Mouse (Mus musculus) liver, embryonic 14.5 days (tissue): Measurements from ENCODE around the gene Tmem200b. TPM values are rescaled to one million over a fixed set of nuclear protein-coding genes. Genes with fewer than 3 reads are reported as not detected.
A peak's percentile ranks its signal among the peaks of the same experiment; 100 is the strongest.

ENCODE experiments used
- ATAC-seq: fragments of 200-750 bp; cut with Nextera tagmentation; 2 replicates; pipeline ENCODE4 v1.8.0; 2017; ENCODE audit warnings: moderate number of reproducible peaks, mild to moderate bottlenecking, moderate library complexity; ENCODE audit not compliant: insufficient read depth
- DNase-seq, 3 experiments: peaks; one replicate each; pipeline ENCODE4 v3.0.0-alpha.2; 2012 to 2013; ENCODE audit warnings: low read depth in 3 of 3, low spot score in 3 of 3
- H3K27ac ChIP-seq: fragments of 300-500 bp; sonication (generic); 2 replicates; pipeline ENCODE4 v1.5.1; 2014; ENCODE audit warnings: moderate library complexity, mild to moderate bottlenecking, control low read depth, inconsistent platforms
- H3K27me3 ChIP-seq: fragments of 300-500 bp; sonication (generic); 2 replicates; pipeline ENCODE4 v1.6.1; 2014; ENCODE audit warnings: mild to moderate bottlenecking, low read length, moderate library complexity; ENCODE audit not compliant: control insufficient read depth, insufficient read depth
- H3K36me3 ChIP-seq: fragments of 300-500 bp; sonication (generic); replicated peaks from 2 replicates; pipeline ENCODE4 v1.6.1; 2014; ENCODE audit warnings: low read depth; ENCODE audit not compliant: control insufficient read depth, insufficient read depth
- H3K4me1 ChIP-seq, 2 experiments: fragments of 200-500 bp in 1 of 2; fragments of 300-500 bp in 1 of 2; sonication (generic) in 1 of 2; replicated peaks; 2 replicates each; pipeline ENCODE4 v1.6.1; 2012 to 2014; ENCODE audit warnings: antibody characterized with exemption in 1 of 2, inconsistent platforms in 1 of 2, low read length in 1 of 2; ENCODE audit not compliant: control insufficient read depth in 2 of 2, insufficient read depth in 2 of 2
- H3K4me2 ChIP-seq: fragments of 300-500 bp; sonication (generic); 2 replicates; pipeline ENCODE4 v1.6.1; 2014; ENCODE audit warnings: low read depth, mild to moderate bottlenecking, control low read depth, moderate library complexity
- H3K4me3 ChIP-seq, 2 experiments: fragments of 200-500 bp in 1 of 2; fragments of 300-500 bp in 1 of 2; sonication (generic) in 1 of 2; 2 replicates each; pipeline ENCODE4 v1.5.1; 2012 to 2014; ENCODE audit warnings: low read depth in 2 of 2, low read length in 2 of 2, mild to moderate bottlenecking in 2 of 2, control low read depth in 1 of 2, inconsistent platforms in 1 of 2, moderate library complexity in 1 of 2; ENCODE audit not compliant: insufficient read depth in 1 of 2
- H3K9ac ChIP-seq: fragments of 300-500 bp; sonication (generic); replicated peaks from 2 replicates; pipeline ENCODE4 v1.6.1; 2014; ENCODE audit warnings: mild to moderate bottlenecking, control low read depth, moderate library complexity
- H3K9me3 ChIP-seq: fragments of 300-500 bp; sonication (generic); 2 replicates; pipeline ENCODE4 v1.6.1; 2016; ENCODE audit warnings: low read length, mixed read lengths; ENCODE audit not compliant: control insufficient read depth
- CTCF ChIP-seq: IDR thresholded peaks from 2 replicates; pipeline ENCODE4 v1.5.1; 2016; ENCODE audit warnings: antibody characterized with exemption, low read depth, control low read depth
- EP300 ChIP-seq: IDR thresholded peaks from 2 replicates; pipeline ENCODE4 v1.6.1; 2016; ENCODE audit warnings: antibody characterized with exemption, low read depth
- WGBS: fragments of 180-500 bp; shearing (Covaris S2); extraction: QIAGEN DNeasy Blood & Tissue Kit; methylation state at CpG from one replicate; pipeline ENCODE4 v1.1.7; 2014; ENCODE audit not compliant: insufficient replicate concordance; 5-methylcytosine and 5-hydroxymethylcytosine counted together
- polyA plus RNA-seq, 2 experiments: library from polyadenylated mRNA; depleted of rRNA in 1 of 2; stranded (reverse) in 1 of 2; unstranded in 1 of 2; fragments of >200 nt; fragmentation: Nextera tagmentation in 1 of 2; extraction: Ambion mirVana in 1 of 2; gene quantifications; 2 replicates each; pipeline versions ENCODE4 v1.2.1 to v1.2.3; 2012 to 2014

The Tmem200b gene
- polyA plus RNA-seq, 2 experiments = 0.06 to 0.67 TPM

DNA sequence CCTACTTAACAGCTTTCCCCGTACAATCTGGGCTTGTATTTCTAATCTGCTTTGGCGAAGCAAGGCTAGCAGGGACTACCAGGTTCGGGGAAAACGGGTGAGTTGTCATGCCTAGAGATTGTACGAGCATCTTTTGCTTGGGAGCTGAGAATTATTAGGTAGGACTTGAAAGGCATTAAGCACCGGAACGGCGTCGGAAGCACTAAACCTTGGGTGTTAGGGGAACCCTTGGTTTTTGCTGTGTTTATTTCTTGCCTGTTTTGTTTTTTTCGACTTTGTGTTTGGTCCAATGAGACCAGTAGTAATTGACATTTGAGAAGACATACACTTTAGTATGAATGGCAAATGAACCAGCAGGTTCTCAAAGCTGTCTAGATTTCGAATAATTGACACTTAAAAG lies 47.0 kb upstream of the Tmem200b start:
- TF ChIP-seq EP300 = no peak
- TF ChIP-seq CTCF = no peak
- ATAC-seq (no peak), DNase-seq (peak in 1 of 3 experiments; percentile 36)
- Histone ChIP-seq H3K4me1 (peaks cover 21 to 23% of the 10 kb centered on the region in 2 experiments), H3K4me3 (peak overlapping the region; percentile 86 to 87), H3K9ac (peak overlapping the region; percentile 99), H3K9me3 (no peaks in the 10 kb centered on the region), H3K36me3 (peaks cover 4% of the 10 kb centered on the region), H3K27me3 (no peaks in the 10 kb centered on the region), H3K27ac (peak overlapping the region; percentile 75), H3K4me2 (peak overlapping the region; percentile 95)
- WGBS = 2% methylated on average over 11 of the region's 11 CpGs

DNA sequence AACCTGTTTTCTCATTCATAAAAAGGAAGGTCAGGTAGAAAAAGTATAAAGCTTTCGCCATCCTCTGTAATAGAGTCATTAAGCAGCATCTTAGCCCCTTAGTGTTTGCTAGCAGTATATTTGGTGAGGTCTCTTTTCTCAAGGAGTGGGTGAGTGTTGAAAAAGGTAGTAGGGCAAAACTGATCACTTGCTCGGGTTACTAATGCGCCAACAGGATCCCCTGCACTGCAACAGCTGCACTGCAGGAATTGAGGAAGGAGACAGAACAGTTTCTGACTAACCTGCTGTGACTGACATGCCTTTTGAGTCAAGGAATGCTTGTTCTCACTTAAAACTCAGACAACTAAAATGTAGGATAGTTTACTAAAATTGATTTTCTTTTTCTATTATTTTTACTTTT lies 46.3 kb upstream of the Tmem200b start:
- WGBS = 24% methylated on average over 3 of the region's 3 CpGs
- ATAC-seq = no peak
- TF ChIP-seq EP300 = no peak
- no peak for TF ChIP-seq CTCF
- Histone ChIP-seq H3K9ac (peak overlapping the region; percentile 99), H3K4me2 (peak overlapping the region; percentile 95), H3K36me3 (peaks cover 4% of the 10 kb centered on the region), H3K27ac (peak overlapping the region; percentile 17), H3K4me1 (peaks cover 21 to 23% of the 10 kb centered on the region in 2 experiments), H3K4me3 (peak overlapping the region; percentile 86 to 87), H3K9me3 (no peaks in the 10 kb centered on the region), H3K27me3 (no peaks in the 10 kb centered on the region)
- DNase-seq = no peak

DNA sequence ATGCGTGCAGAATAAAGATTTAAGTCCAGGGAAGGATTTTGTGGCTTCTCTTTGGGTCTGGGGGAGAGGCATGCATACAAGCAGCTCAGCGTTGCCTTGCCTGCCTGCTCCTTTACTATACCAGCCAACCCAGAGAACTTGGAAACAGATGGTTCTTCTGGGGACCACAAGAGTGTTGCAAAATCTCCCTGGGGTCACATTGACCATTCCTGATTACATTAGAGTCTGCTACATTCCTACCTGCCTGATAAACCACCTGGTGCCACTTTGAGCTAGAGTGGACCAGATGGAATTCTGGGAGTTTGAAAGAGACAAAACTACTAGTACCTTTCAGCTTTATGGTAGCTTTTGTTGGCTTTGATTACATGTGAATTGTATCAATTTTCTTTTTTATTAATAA lies 44.7 kb upstream of the Tmem200b start:
- Histone ChIP-seq H3K36me3 (peaks cover 4% of the 10 kb centered on the region), H3K27me3 (no peaks in the 10 kb centered on the region), H3K4me1 (peaks cover 21 to 23% of the 10 kb centered on the region in 2 experiments), H3K9me3 (no peaks in the 10 kb centered on the region), H3K4me3 (no peak overlapping the region), H3K9ac (no peak overlapping the region), H3K4me2 (peak overlapping the region; percentile 25; the same call in 1 of the 2 replicates), H3K27ac (no peak overlapping the region)
- no peak for ATAC-seq
- 65% methylated on average over 2 of the region's 2 CpGs for WGBS
- TF ChIP-seq CTCF (no peak), EP300 (no peak)
- DNase-seq = no peak

DNA sequence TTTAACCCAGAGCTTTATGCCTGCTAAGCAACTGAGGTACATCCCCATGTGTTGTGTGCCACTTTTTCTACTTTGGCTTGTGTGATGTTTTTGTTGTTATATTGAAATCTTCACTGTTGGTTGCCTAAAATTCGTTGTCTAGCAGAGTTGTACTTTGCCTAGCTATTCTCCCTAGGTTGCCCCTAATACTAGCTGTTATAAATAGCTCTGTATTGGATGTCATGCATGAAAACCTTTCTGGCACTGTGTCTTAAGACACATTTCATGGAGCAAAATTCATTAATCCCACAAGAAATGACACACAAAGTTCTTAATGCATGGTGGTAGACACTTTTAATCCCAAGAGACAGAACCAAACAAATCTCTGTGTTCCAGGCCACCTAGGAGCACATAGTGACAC lies 41.9 kb upstream of the Tmem200b start:
- 70% methylated on average over 1 of the region's 1 CpGs for WGBS
- Histone ChIP-seq H3K4me2 (no peak overlapping the region), H3K4me1 (peaks cover 18 to 23% of the 10 kb centered on the region in 2 experiments), H3K27me3 (no peaks in the 10 kb centered on the region), H3K27ac (no peak overlapping the region), H3K9ac (no peak overlapping the region), H3K36me3 (peaks cover 8% of the 10 kb centered on the region), H3K9me3 (no peaks in the 10 kb centered on the region), H3K4me3 (no peak overlapping the region)
- ATAC-seq (no peak), DNase-seq (no peak)
- TF ChIP-seq CTCF = no peak
- no peak for TF ChIP-seq EP300

DNA sequence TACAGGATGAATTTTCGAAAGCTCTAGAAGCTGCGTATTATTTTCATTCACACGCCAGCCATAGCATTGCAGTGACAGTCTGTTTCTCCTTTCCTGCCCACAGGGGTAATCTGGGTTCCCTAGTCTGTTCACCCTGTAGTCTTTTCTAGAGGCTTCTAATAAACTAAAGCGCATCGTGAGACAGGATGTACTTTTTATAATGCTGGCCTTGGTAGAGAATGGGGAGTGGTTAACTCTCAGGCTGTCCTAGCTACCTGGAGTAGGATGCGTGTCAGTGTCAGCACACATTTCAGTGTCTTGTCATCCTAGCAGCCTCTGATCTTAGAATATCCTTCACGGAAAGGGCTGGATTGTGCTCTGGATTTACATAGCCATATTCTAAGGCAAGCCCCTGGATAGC lies 40.3 kb upstream of the Tmem200b start:
- Histone ChIP-seq H3K27ac (no peak overlapping the region), H3K4me1 (peaks cover 5 to 13% of the 10 kb centered on the region in 2 experiments; a peak in 3 of 4 replicates), H3K9me3 (no peaks in the 10 kb centered on the region), H3K9ac (no peak overlapping the region), H3K27me3 (no peaks in the 10 kb centered on the region), H3K4me3 (no peak overlapping the region), H3K4me2 (no peak overlapping the region), H3K36me3 (peaks cover 20% of the 10 kb centered on the region)
- ATAC-seq (no peak), DNase-seq (no peak)
- TF ChIP-seq CTCF = no peak
- no peak for TF ChIP-seq EP300
- 80% methylated on average over 7 of the region's 7 CpGs for WGBS
